Mouse (Mus musculus): ENCODE data around the gene Erg. TPM values are rescaled to one million over a fixed set of nuclear protein-coding genes. Genes with fewer than 3 reads are reported as not detected.

Gene Erg
- total and polyA plus RNA-seq, 3 experiments, result 0.11 to 0.81 (median 0.34) TPM

GRCm38 (mm10) chr16:95347202-95347601 lies 239.2 kb downstream of the Erg start:
- Histone ChIP-seq H3K9me3 (replicated peaks; ENCODE audit: low read length) (no peaks in the 10 kb centered on the region), H3K4me1 (ENCODE audit: control insufficient read depth in 1 of 2, insufficient read depth in 2 of 2) (peaks cover 43 to 47% of the 10 kb centered on the region in 2 experiments), H3K27me3 (replicated peaks) (no peaks in the 10 kb centered on the region), H3K4me2 (ENCODE audit: insufficient read depth, low read depth, poor library complexity, severe bottlenecking) (no peak overlapping the region), H3K36me3 (replicated peaks in 1 of 2; ENCODE audit: control insufficient read depth in 1 of 2, insufficient read depth in 1 of 2, low read length in 1 of 2) (no peaks in the 10 kb centered on the region), H3K79me2 (replicated peaks; ENCODE audit: control insufficient read depth, extremely low read depth, insufficient read depth, poor library complexity, severe bottlenecking) (no peaks in the 10 kb centered on the region), H3K27ac (ENCODE audit: insufficient read depth, low read depth) (peak overlapping the region; percentile 21; the same call in 1 of the 2 replicates), H3K9ac (ENCODE audit: insufficient read depth, low read depth) (no peak overlapping the region), H3K4me3 (replicated peaks in 1 of 3; ENCODE audit: low read depth in 2 of 3, low read length in 2 of 3, poor library complexity in 1 of 3) (no peak overlapping the region)
- no peak for DNase-seq (ENCODE audit: extremely low read depth)
- dilution Hi-C loops (cut with MboI; ENCODE audit: extremely low pct_ligation_motif_present, extremely low pct_unique_long_range_greater_than_20kb, low sequenced_read_pairs) (no loop called here), in situ Hi-C loops (cut with MboI; ENCODE audit: low pct_ligation_motif_present, low pct_unique_long_range_greater_than_20kb, low sequenced_read_pairs) (loop anchor here (5.0 to 25.0 kb wide), 3 partner anchors 225 to 618 kb away; no protein-coding TSS in a partner anchor)
- TF ChIP-seq EP300 (IDR thresholded peaks at IDR 0.05; ENCODE audit: low read length) (no peak), CHD2 (IDR thresholded peaks at IDR 0.05; ENCODE audit: low read length) (0 out of 2 replicates have a peak, but pooled peaks have one; percentile 29), PAX5 (IDR thresholded peaks at IDR 0.05; ENCODE audit: low read length) (no peak)

DNA sequence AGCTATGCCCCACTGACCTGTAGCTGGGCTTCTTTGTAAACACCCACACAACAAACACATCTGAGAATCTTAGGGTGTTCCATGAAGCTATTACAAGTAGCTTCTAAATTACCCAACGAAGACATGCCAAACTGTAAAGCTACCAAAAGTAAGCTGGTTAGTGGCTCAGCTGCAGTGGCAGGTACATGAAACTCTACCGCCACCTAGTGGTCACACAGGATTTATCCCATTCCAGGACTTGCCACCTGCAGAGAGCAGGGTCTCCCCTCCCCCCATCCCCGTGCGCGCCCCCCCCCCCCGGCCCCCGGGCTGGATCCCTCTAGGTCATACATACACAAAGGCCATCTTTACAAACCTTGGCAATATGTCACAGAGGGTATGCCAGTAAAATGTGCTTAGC lies 240.5 kb downstream of the Erg start:
- TF ChIP-seq USF1 (IDR thresholded peaks at IDR 0.05; ENCODE audit: low read depth, low read length) (no peak), CHD2 (IDR thresholded peaks at IDR 0.05; ENCODE audit: low read length) (peak; percentile 53), CTCF (conservative IDR thresholded peaks at IDR 0.05 in 1 of 2, IDR thresholded peaks at IDR 0.05 in 1 of 2; ENCODE audit: low read depth in 2 of 2, low read length in 2 of 2) (peak; percentile 52 to 91; a peak in 3 of 4 replicates), SMC3 (IDR thresholded peaks at IDR 0.05; ENCODE audit: low read depth, low read length) (peak; percentile 90), MEF2A (IDR thresholded peaks at IDR 0.05; ENCODE audit: borderline replicate concordance, low read depth, low read length) (peak; percentile 44; the same call in 1 of the 2 replicates), MAX (IDR thresholded peaks at IDR 0.05; ENCODE audit: low read length) (no peak), IRF4 (IDR thresholded peaks at IDR 0.05; ENCODE audit: low read depth, low read length) (peak; percentile 56; the same call in 1 of the 2 replicates), BHLHE40 (IDR thresholded peaks at IDR 0.05; ENCODE audit: low read depth, low read length) (peak; percentile 22; the same call in 1 of the 2 replicates), RAD21 (IDR thresholded peaks at IDR 0.05; ENCODE audit: low read depth, low read length) (peak; percentile 88), TCF12 (IDR thresholded peaks at IDR 0.05; ENCODE audit: low read depth, low read length) (no peak), ZC3H11A (IDR thresholded peaks at IDR 0.05; ENCODE audit: low read depth, low read length) (peak; percentile 80)
- Histone ChIP-seq H3K9me3 (replicated peaks; ENCODE audit: low read length) (no peaks in the 10 kb centered on the region), H3K27ac (ENCODE audit: insufficient read depth, low read depth) (no peak overlapping the region), H3K27me3 (replicated peaks) (no peaks in the 10 kb centered on the region), H3K4me3 (replicated peaks in 1 of 3; ENCODE audit: low read depth in 2 of 3, low read length in 2 of 3, poor library complexity in 1 of 3) (no peak overlapping the region), H3K4me1 (ENCODE audit: control insufficient read depth in 1 of 2, insufficient read depth in 2 of 2) (peaks cover 36 to 49% of the 10 kb centered on the region in 2 experiments), H3K9ac (ENCODE audit: insufficient read depth, low read depth) (no peak overlapping the region), H3K4me2 (ENCODE audit: insufficient read depth, low read depth, poor library complexity, severe bottlenecking) (no peak overlapping the region), H3K79me2 (replicated peaks; ENCODE audit: control insufficient read depth, extremely low read depth, insufficient read depth, poor library complexity, severe bottlenecking) (no peaks in the 10 kb centered on the region), H3K36me3 (replicated peaks in 1 of 2; ENCODE audit: control insufficient read depth in 1 of 2, insufficient read depth in 1 of 2, low read length in 1 of 2) (no peaks in the 10 kb centered on the region)
- dilution Hi-C loops (cut with MboI; ENCODE audit: extremely low pct_ligation_motif_present, extremely low pct_unique_long_range_greater_than_20kb, low sequenced_read_pairs) (no loop called here), in situ Hi-C loops (cut with MboI; ENCODE audit: low pct_ligation_motif_present, low pct_unique_long_range_greater_than_20kb, low sequenced_read_pairs) (loop anchor here (5.0 to 25.0 kb wide), 3 partner anchors 226 to 619 kb away; no protein-coding TSS in a partner anchor)
- DNase-seq (ENCODE audit: extremely low read depth), result peak; percentile 88

DNA sequence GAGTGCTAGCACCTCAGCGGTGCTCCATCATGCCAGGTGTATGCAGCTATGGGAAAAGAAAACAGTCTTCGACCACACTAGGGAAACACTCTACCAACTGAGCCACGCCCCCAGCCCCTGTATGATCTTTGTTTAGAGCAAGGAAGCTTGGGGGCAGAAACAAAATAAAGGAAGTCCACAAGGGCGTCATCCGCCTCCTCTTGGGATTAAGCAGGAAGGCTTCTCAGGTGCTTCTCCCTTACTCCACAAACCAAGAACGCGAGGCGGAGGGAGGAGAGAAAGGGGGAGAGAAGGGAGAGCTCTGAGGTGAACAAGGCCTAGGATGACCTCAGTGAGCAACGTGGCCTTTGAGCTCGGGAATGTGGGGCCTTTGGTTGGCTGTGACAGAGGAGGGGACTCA lies 241.4 kb downstream of the Erg start:
- Histone ChIP-seq H3K36me3 (replicated peaks in 1 of 2; ENCODE audit: control insufficient read depth in 1 of 2, insufficient read depth in 1 of 2, low read length in 1 of 2) (no peaks in the 10 kb centered on the region), H3K9ac (ENCODE audit: insufficient read depth, low read depth) (no peak overlapping the region), H3K4me3 (replicated peaks in 1 of 3; ENCODE audit: low read depth in 2 of 3, low read length in 2 of 3, poor library complexity in 1 of 3) (no peak overlapping the region), H3K27ac (ENCODE audit: insufficient read depth, low read depth) (no peak overlapping the region), H3K4me2 (ENCODE audit: insufficient read depth, low read depth, poor library complexity, severe bottlenecking) (no peak overlapping the region), H3K4me1 (ENCODE audit: control insufficient read depth in 1 of 2, insufficient read depth in 2 of 2) (peaks cover 34 to 43% of the 10 kb centered on the region in 2 experiments), H3K27me3 (replicated peaks) (no peaks in the 10 kb centered on the region), H3K79me2 (replicated peaks; ENCODE audit: control insufficient read depth, extremely low read depth, insufficient read depth, poor library complexity, severe bottlenecking) (no peaks in the 10 kb centered on the region), H3K9me3 (replicated peaks; ENCODE audit: low read length) (no peaks in the 10 kb centered on the region)
- TF ChIP-seq MAZ (IDR thresholded peaks at IDR 0.05; ENCODE audit: low read depth, low read length) (no peak), MYC (IDR thresholded peaks at IDR 0.05; ENCODE audit: low read depth, low read length) (no peak), NRF1 (IDR thresholded peaks at IDR 0.05; ENCODE audit: low read depth, low read length) (no peak), ZKSCAN1 (IDR thresholded peaks at IDR 0.05; ENCODE audit: borderline replicate concordance, low read depth, low read length) (no peak), RAD21 (IDR thresholded peaks at IDR 0.05; ENCODE audit: low read depth, low read length) (no peak), UBTF (IDR thresholded peaks at IDR 0.05; ENCODE audit: low read depth, low read length) (no peak), GABPA (IDR thresholded peaks at IDR 0.05; ENCODE audit: insufficient replicate concordance, low read depth, low read length) (no peak), CHD1 (IDR thresholded peaks at IDR 0.05; ENCODE audit: low read depth, low read length) (no peak), EP300 (IDR thresholded peaks at IDR 0.05; ENCODE audit: low read length) (no peak), SIN3A (IDR thresholded peaks at IDR 0.05; ENCODE audit: low read length) (no peak), MXI1 (IDR thresholded peaks at IDR 0.05; ENCODE audit: low read depth, low read length) (no peak), SMC3 (IDR thresholded peaks at IDR 0.05; ENCODE audit: low read depth, low read length) (no peak), USF2 (conservative IDR thresholded peaks at IDR 0.05; ENCODE audit: low read depth, low read length) (no peak), TCF12 (IDR thresholded peaks at IDR 0.05; ENCODE audit: low read depth, low read length) (no peak)
- dilution Hi-C loops (cut with MboI; ENCODE audit: extremely low pct_ligation_motif_present, extremely low pct_unique_long_range_greater_than_20kb, low sequenced_read_pairs) (no loop called here), in situ Hi-C loops (cut with MboI; ENCODE audit: low pct_ligation_motif_present, low pct_unique_long_range_greater_than_20kb, low sequenced_read_pairs) (loop anchor here (5.0 to 25.0 kb wide), 4 partner anchors 138 to 620 kb away; no protein-coding TSS in a partner anchor)
- no peak for DNase-seq (ENCODE audit: extremely low read depth)
